Mouse (Mus musculus) layer of hippocampus, postnatal 36 days (tissue): Measurements from ENCODE around the gene Phc2. TPM values are rescaled to one million over a fixed set of nuclear protein-coding genes. Genes with fewer than 3 reads are reported as not detected.
"Not testable (repeated sequence)": the region's sequence is repeated elsewhere in the genome, so short reads cannot be mapped to it uniquely, and the experiment has no call there.

Source experiments
- DNase-seq, 2 experiments: peaks; one replicate each; pipeline ENCODE4 v3.0.0; 2022
- total RNA-seq, 2 experiments: library from RNA; stranded (reverse); gene quantifications; 2 replicates each; pipeline ENCODE4 v1.2.3; 2021

The Phc2 gene
- total RNA-seq: 10 to 100 TPM; 91.4 to 96.9 TPM

GRCm38 (mm10) chr4:128654505-128655381, at the start of gene Phc2:
TSS of gene Phc2 (plus strand) at chr4:128654702.
- DNase-seq: peak; percentile 95 to 96

DNA sequence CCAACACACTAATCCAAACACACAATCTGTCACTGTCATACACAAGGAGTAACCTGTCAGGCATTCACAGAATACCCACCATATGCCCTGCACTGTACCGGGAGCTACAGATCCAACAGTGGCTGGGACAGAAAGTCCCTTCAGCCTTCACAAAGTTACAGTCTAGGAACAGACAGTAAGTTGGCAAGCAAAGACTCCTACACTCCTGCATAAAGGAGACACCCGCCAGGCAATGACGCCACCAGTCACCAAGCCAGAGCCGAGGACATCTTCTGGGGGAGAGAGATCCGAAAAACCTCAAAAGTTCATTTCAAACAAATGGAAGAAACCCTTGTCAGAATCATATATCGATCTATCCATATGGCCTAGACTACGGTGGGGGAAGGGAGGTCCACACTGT, 47.9 kb upstream of the Phc2 start:
- DNase-seq: peak; percentile 39

- no peak for DNase-seq
These were observed 46.8 kb upstream of the Phc2 start for GRCm38 (mm10) chr4:128607661-128608060.

DNA sequence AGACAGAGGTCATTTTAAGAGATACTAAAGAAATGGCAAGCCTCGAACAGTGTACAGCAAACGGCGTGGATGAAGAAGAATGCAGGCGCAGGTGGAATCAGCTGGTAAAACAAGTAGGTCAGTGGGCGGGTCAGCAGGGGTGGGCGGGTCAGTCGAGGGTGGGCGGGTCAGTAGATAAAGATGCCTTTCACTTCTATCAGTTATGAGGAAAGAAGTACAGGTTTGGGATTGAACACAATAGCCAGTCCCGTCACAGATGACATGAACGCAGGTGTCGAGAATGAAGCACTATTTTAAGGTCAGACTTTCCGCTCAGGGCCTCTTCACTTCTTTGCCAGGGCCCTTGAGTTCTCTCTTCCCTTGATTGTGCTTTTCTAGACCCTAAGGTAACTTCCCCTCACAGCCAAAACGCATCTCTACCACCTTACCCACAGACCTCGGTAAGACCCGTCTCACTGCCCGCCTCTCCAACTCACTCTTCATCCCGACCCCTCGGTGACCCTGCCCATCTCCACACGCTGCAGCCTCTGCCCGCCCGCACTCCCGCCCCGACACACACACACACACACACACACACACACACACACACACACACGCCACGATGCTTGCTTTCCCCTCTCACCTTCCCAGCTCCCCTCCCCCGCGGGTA, 45.1 kb upstream of the Phc2 start:
- DNase-seq: no peak

GRCm38 (mm10) chr4:128609925-128610402, 44.5 kb upstream of the Phc2 start, which contains the start of gene Zscan20:
TSS of gene Zscan20 (minus strand) at chr4:128610098.
- DNase-seq: peak; percentile 95 to 97

- DNase-seq: no peak
These were observed 43.8 kb upstream of the Phc2 start for GRCm38 (mm10) chr4:128610706-128611105.

DNA sequence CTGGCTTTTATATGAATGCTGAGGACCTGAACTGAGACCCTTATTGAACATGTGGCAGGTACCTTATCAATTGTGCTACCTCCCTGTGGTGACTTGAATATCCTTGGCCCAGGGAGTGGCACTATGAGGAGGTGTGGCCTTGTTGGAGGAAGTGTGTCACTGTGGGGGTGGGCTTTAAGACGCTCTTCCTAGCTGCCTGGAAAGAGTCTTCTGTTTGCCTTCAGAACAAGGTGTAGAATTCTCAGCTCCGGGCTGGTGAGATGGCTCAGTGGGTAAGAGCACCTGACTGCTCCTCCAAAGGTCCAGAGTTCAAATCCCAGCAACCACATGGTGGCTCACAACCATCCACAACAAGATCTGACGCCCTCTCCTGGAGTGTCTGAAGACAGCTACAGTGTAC, 42.8 kb upstream of the Phc2 start:
- DNase-seq: not testable (repeated sequence)

GRCm38 (mm10) chr4:128613326-128613725, 41.2 kb upstream of the Phc2 start:
- peak in 1 of 2 experiments; percentile 50 for DNase-seq

- no peak for DNase-seq
These were observed 38.7 kb upstream of the Phc2 start for GRCm38 (mm10) chr4:128615761-128616160.

GRCm38 (mm10) chr4:128617363-128618120, 37.0 kb upstream of the Phc2 start:
- no peak for DNase-seq

GRCm38 (mm10) chr4:128618246-128618911, 36.1 kb upstream of the Phc2 start, which contains the start of gene Tlr12:
TSS of gene Tlr12 (minus strand) at chr4:128618619.
- no peak for DNase-seq

DNA sequence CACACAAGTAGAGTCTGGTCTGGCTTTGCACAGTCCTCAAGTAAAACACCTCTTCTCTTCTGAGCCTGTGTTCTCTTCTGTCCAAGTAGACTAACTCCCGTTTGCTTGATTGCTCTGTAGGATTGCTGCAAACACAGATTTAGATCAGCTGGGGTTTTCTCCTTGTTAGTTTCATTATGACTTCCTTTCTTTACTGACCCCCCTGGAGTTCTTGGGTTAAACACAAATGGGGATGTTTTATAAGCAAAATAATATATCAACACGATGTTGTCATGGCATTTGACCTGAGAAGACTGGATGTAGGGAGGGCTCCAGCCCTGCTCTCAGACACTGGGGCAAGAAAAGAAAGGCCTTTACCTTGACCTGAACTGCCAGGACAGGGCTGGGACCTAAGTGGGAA, 35.5 kb upstream of the Phc2 start:
- no peak for DNase-seq

GRCm38 (mm10) chr4:128620572-128620971, 33.9 kb upstream of the Phc2 start:
- no peak for DNase-seq

DNA sequence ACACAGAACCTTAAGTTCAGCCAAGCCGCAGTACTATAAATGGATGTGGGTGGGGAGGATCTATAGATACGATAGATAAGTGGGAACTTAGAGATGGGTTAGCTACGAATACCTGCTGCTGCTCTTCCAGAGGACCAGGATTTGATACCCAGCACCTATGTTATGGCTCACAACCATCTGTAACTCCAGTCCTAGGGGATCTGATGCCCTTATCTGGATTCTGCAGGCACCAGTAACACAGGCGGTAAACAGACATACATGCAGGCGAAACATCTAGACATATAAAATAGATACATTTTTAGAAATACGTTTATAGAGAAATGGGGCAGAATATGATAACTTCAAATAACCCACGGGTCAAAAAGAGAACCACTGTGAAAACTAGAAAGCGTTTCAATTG, 33.4 kb upstream of the Phc2 start:
- DNase-seq: no peak

GRCm38 (mm10) chr4:128635451-128635850, 19.1 kb upstream of the Phc2 start:
- DNase-seq: no peak

GRCm38 (mm10) chr4:128635894-128636585, 18.5 kb upstream of the Phc2 start:
- DNase-seq: no peak

DNA sequence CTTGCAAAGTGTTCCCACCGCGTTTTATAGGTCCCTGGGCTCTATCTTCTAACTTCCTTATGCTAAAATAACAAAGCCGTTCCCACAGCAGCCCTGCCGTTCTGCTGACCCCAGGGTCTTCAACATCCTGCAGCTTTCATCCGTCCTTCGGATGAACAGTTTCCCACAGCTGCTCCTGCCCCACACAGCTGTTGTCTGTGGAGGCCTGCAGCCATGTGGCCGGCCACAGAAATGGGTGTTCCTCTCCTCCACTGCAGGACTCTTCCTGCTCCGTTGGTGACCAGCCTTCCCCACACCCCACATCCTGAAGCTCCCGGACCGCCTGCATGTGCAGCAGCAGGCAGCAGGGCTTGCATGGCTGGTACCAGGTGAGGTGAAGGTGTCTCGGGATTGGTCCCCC, 17.3 kb upstream of the Phc2 start:
- no peak for DNase-seq

GRCm38 (mm10) chr4:128638265-128638923, 16.1 kb upstream of the Phc2 start:
- DNase-seq: no peak

- no peak for DNase-seq
These were observed 12.5 kb upstream of the Phc2 start for GRCm38 (mm10) chr4:128641766-128642717.

DNA sequence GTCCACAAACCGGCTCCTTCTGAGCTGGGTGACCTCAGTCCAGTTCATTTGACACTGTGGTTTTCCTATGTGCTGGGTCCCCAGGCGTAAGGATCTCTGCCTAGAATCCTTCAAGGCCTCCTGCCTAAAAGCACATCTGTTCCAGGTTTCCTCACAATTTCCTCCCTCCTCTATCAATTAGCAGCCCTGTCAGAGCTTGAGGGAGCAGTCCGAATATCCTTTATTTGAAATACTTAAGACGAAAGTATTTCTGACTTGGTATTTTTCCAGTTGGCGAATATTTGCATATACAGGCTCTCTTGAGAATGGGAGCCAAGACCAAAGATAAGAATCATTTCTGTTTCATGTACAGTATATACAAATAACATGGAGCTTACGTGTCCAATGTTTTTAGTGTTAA, 8.6 kb upstream of the Phc2 start:
- no peak for DNase-seq
